Mouse (Mus musculus) embryonic facial prominence, embryonic 14.5 days (tissue): ENCODE measurements at regions not wholly inside any gene's neighbourhood (a gene's known extent, or its start where the extent isn't known, plus 50 kb on each side); places are given as distances from the start of the nearest gene placed in this dataset.

Experiments used
- ATAC-seq: fragments of 200-750 bp; cut with Nextera tagmentation; 2 replicates; pipeline ENCODE4 v1.8.0; 2017; ENCODE audit warnings: low read depth, moderate number of reproducible peaks, moderate TSS enrichment
- DNase-seq: peaks from one replicate; pipeline ENCODE4 v3.0.0-alpha.2; 2015; ENCODE audit warnings: low spot score
- H3K27ac ChIP-seq: fragments of 300-500 bp; sonication (generic); replicated peaks from 2 replicates; pipeline ENCODE4 v1.5.1; 2014; ENCODE audit warnings: low read depth, mild to moderate bottlenecking, low read length, moderate library complexity
- H3K27me3 ChIP-seq: fragments of 300-500 bp; sonication (generic); replicated peaks from 2 replicates; pipeline ENCODE4 v1.6.1; 2014; ENCODE audit warnings: low read length; ENCODE audit not compliant: control insufficient read depth, insufficient read depth
- H3K36me3 ChIP-seq: fragments of 300-500 bp; sonication (generic); 2 replicates; pipeline ENCODE4 v1.6.1; 2014; ENCODE audit warnings: low read length, mixed read lengths; ENCODE audit not compliant: control insufficient read depth, insufficient read depth
- H3K4me1 ChIP-seq: fragments of 300-500 bp; sonication (generic); 2 replicates; pipeline ENCODE4 v1.6.1; 2014; ENCODE audit warnings: antibody characterized with exemption, low read length; ENCODE audit not compliant: control insufficient read depth, insufficient read depth
- H3K4me2 ChIP-seq: fragments of 300-500 bp; sonication (generic); 2 replicates; pipeline ENCODE4 v1.6.1; 2014; ENCODE audit warnings: low read depth, mild to moderate bottlenecking, low read length, moderate library complexity, mixed read lengths
- H3K4me3 ChIP-seq: fragments of 300-500 bp; sonication (generic); 2 replicates; pipeline ENCODE4 v1.5.1; 2014; ENCODE audit warnings: low read depth, mild to moderate bottlenecking, low read length
- H3K9ac ChIP-seq: fragments of 300-500 bp; sonication (generic); 2 replicates; pipeline ENCODE4 v1.6.1; 2014; ENCODE audit warnings: low read depth, mild to moderate bottlenecking, low read length, moderate library complexity, mixed read lengths
- H3K9me3 ChIP-seq: fragments of 300-500 bp; sonication (generic); 2 replicates; pipeline ENCODE4 v1.6.1; 2016; ENCODE audit warnings: low read length; ENCODE audit not compliant: control insufficient read depth
- WGBS: fragments of 180-500 bp; shearing (Covaris S2); extraction: QIAGEN DNeasy Blood & Tissue Kit; methylation state at CpG from one replicate; pipeline ENCODE4 v1.1.7; 2014; 5-methylcytosine and 5-hydroxymethylcytosine counted together

- Histone ChIP-seq H3K36me3 (no peaks in the 10 kb centered on the region), H3K27me3 (no peaks in the 10 kb centered on the region), H3K9ac (no peak overlapping the region), H3K4me3 (no peak overlapping the region), H3K9me3 (no peaks in the 10 kb centered on the region), H3K4me2 (no peak overlapping the region), H3K27ac (no peak overlapping the region), H3K4me1 (no peaks in the 10 kb centered on the region)
- DNase-seq (peak; percentile 20), ATAC-seq (no peak)
- 70% methylated on average over 1 of the region's 1 CpGs for WGBS
Measured at GRCm38 (mm10) chr3:57093201-57093940, 208.4 kb downstream of the Tm4sf1 start.

DNA sequence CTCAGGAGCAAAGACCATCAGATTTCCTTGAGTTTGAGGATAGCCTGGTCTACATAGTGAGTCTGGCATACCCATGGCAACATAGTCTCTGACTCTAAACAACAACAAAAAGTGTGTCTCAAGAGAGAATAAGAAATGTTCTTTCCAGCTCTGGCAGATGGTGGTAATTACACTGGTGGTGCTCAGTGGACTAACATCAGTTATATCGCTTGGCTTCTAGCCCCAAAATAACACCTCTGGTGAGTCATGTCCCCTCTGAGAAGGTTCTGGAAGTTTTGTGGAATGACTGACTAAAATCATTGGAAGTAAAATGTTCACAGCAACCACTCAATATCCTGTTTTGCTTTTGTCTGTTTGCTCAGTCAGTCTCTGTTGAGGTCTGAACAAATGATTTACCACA is 227.3 kb downstream of the Tm4sf1 start:
- H3K27me3 ChIP-seq, result no peaks in the 10 kb centered on the region
- ATAC-seq (no peak), DNase-seq (peak; percentile 3)
- H3K27ac ChIP-seq, result no peak overlapping the region
- H3K9ac ChIP-seq, result no peak overlapping the region
- no peak overlapping the region for H3K4me3 ChIP-seq
- no peak overlapping the region for H3K4me2 ChIP-seq
- H3K9me3 ChIP-seq, result no peaks in the 10 kb centered on the region
- WGBS, result 89% methylated on average over 1 of the region's 1 CpGs
- H3K4me1 ChIP-seq, result no peaks in the 10 kb centered on the region
- no peaks in the 10 kb centered on the region for H3K36me3 ChIP-seq

GRCm38 (mm10) chr3:57073962-57074506 is 227.8 kb downstream of the Tm4sf1 start:
- WGBS, result 82% methylated on average over 4 of the region's 4 CpGs
- Histone ChIP-seq H3K4me2 (no peak overlapping the region), H3K9ac (no peak overlapping the region), H3K27ac (no peak overlapping the region), H3K4me1 (no peaks in the 10 kb centered on the region), H3K36me3 (no peaks in the 10 kb centered on the region), H3K9me3 (no peaks in the 10 kb centered on the region), H3K27me3 (no peaks in the 10 kb centered on the region), H3K4me3 (no peak overlapping the region)
- ATAC-seq, result no peak
- DNase-seq, result no peak

DNA sequence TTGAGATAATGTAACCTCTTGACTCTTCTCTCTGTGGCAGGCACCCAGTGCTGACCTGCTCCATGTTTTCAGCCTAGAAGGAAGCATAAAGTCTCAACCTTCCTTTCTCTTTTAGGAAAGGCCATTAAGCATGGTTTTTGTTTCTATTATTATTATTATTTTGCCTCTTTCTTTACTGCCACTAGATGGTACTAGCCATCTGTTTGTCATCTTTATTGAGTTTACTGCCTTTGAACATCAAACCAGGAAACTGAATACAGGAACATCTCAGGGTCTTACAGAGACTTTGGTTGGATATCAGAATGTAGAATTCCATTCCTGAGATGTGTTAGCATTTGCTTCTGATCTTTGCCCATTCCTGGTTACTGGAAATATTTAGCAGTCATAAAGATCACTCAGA is 268.8 kb downstream of the Tm4sf1 start:
- Histone ChIP-seq H3K36me3 (no peaks in the 10 kb centered on the region), H3K4me1 (no peaks in the 10 kb centered on the region), H3K9me3 (no peaks in the 10 kb centered on the region), H3K27me3 (no peaks in the 10 kb centered on the region), H3K27ac (no peak overlapping the region), H3K9ac (no peak overlapping the region), H3K4me3 (no peak overlapping the region), H3K4me2 (no peak overlapping the region)
- ATAC-seq (no peak), DNase-seq (no peak)

GRCm38 (mm10) chr3:57018171-57018570 is 283.6 kb downstream of the Tm4sf1 start:
- H3K9ac ChIP-seq, result no peak overlapping the region
- no peak overlapping the region for H3K27ac ChIP-seq
- no peak overlapping the region for H3K4me2 ChIP-seq
- no peak overlapping the region for H3K4me3 ChIP-seq
- H3K27me3 ChIP-seq, result no peaks in the 10 kb centered on the region
- H3K9me3 ChIP-seq, result no peaks in the 10 kb centered on the region
- DNase-seq, result no peak
- no peaks in the 10 kb centered on the region for H3K36me3 ChIP-seq
- no peaks in the 10 kb centered on the region for H3K4me1 ChIP-seq
- no peak for ATAC-seq

DNA sequence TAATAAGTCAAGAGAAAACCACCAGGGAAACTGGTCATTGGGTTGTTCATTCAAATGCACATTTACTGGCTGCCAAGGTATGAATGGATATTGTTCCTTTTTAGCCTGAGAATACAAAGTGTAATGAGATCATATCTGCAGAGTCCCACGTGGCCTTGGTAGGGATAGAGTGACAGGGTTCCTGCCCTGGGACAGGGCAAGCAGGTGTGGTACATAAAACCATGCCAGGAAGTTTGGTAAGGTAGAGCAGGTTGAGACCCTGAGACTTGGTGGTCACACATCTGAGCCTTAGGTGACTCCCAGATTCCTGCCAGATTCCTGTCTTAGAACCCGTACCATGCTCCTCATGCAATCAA is 320.5 kb downstream of the Tm4sf1 start:
- H3K9me3 ChIP-seq, result no peaks in the 10 kb centered on the region
- DNase-seq (no peak), ATAC-seq (no peak; the same call in 1 of the 2 replicates)
- H3K36me3 ChIP-seq, result no peaks in the 10 kb centered on the region
- no peak overlapping the region for H3K4me2 ChIP-seq
- 71% methylated on average over 2 of the region's 2 CpGs for WGBS
- H3K27me3 ChIP-seq, result no peaks in the 10 kb centered on the region
- no peaks in the 10 kb centered on the region for H3K4me1 ChIP-seq
- H3K9ac ChIP-seq, result no peak overlapping the region
- no peak overlapping the region for H3K27ac ChIP-seq
- H3K4me3 ChIP-seq, result no peak overlapping the region

DNA sequence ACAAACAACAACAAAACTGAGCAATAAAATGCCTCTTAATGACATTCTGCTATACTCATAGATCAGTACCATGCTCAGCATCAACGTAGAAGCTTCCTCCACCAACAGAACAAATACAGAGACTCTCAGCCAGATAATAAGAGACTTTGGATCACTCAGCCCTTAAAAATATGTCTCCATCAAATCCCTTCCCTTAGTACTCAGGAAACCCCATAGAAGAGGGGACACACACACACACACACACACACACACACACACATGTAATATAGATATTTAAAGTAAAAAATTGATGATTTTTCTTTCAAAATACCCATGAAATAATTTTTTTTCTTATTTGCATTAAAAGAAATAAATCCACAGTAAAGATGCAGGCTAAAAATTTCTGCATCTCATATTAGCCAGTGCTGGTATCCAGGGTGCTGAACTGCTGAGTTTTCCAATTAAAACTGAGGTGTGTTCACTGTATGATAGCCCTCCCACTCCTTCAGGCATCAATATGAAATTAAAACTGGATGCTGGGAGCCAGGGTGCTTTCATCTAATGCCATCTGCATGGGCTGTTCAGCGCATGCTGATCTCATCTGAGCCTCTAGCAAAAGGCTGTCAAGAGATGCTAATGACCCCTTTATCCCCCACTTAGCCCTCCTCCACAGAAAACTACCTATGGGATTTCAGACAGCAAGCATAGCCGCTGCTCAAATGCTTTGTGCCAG is 321.0 kb downstream of the Tm4sf1 start:
- DNase-seq (no peak), ATAC-seq (no peak)
- H3K4me3 ChIP-seq, result no peak overlapping the region
- no peaks in the 10 kb centered on the region for H3K36me3 ChIP-seq
- WGBS, result 49% methylated on average over 3 of the region's 3 CpGs
- no peak overlapping the region for H3K9ac ChIP-seq
- no peaks in the 10 kb centered on the region for H3K9me3 ChIP-seq
- no peak overlapping the region for H3K27ac ChIP-seq
- H3K27me3 ChIP-seq, result no peaks in the 10 kb centered on the region
- no peaks in the 10 kb centered on the region for H3K4me1 ChIP-seq
- no peak overlapping the region for H3K4me2 ChIP-seq

GRCm38 (mm10) chr3:56966008-56966407 is 335.8 kb downstream of the Tm4sf1 start:
- WGBS, result 83% methylated on average over 1 of the region's 1 CpGs
- Histone ChIP-seq H3K4me2 (no peak overlapping the region), H3K9me3 (no peaks in the 10 kb centered on the region), H3K36me3 (no peaks in the 10 kb centered on the region), H3K4me3 (no peak overlapping the region), H3K27ac (no peak overlapping the region), H3K9ac (no peak overlapping the region), H3K27me3 (no peaks in the 10 kb centered on the region), H3K4me1 (no peaks in the 10 kb centered on the region)
- ATAC-seq (no peak), DNase-seq (no peak)

DNA sequence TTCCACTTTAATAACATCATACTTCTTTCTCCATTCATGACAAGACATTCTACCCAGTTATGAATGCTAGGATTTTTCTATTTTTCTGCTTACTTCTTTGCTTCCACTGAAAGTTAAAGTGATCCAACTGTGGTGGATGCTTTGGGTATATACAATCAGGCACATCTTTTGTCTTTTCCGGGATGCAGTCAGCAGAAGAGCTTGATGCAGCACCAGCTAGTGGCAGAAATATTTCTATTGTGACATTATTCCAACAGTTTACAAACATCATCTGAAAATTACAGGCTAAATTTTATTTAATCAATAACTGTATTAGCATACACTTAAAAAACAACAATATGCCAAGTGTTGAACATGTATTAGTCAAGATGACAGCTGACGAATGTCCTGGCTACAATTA is 336.3 kb downstream of the Tm4sf1 start:
- H3K4me1 ChIP-seq, result no peaks in the 10 kb centered on the region
- DNase-seq (no peak), ATAC-seq (no peak)
- 86% methylated on average over 2 of the region's 2 CpGs for WGBS
- no peak overlapping the region for H3K4me2 ChIP-seq
- no peaks in the 10 kb centered on the region for H3K9me3 ChIP-seq
- no peaks in the 10 kb centered on the region for H3K27me3 ChIP-seq
- no peak overlapping the region for H3K9ac ChIP-seq
- H3K36me3 ChIP-seq, result no peaks in the 10 kb centered on the region
- H3K4me3 ChIP-seq, result no peak overlapping the region
- no peak overlapping the region for H3K27ac ChIP-seq
